Comparison of ENCODE assay signal across 13 mouse cellular contexts in genomic region chr1:150878421-150878820, GRCm38 (mm10).
A peak's percentile ranks its signal among the peaks of the same experiment; 100 is the strongest.
DNase-seq lines count a peak whose midpoint lies in the region; ATAC-seq lines count a peak whose summit lies in the region.
"Had no signal": no experiment of that assay in that cellular context is flagged by ENCODE, and none has a peak within 500 bp of the region (broad histone marks: within the 10 kb centered on the region; RNA-seq: fewer than 3 reads in every experiment).

No protein-coding gene starts in this region.

- no peak overlapping the region for H3K4me2 ChIP-seq in heart, embryonic 11.5 days
- H3K4me2 ChIP-seq in embryonic facial prominence, embryonic 11.5 days (ENCODE audit: low read depth, low read length): no peak overlapping the region
- H3K4me2 ChIP-seq in heart, embryonic 13.5 days: no peak overlapping the region; the same call in 1 of the 2 replicates
- H3K4me2 ChIP-seq: liver, embryonic 11.5 days; neural tube, embryonic 15.5 days had no signal

- H3K9me3 ChIP-seq in heart, embryonic 10.5 days: no peaks in the 10 kb centered on the region
- H3K9me3 ChIP-seq in heart, embryonic 11.5 days (replicated peaks; ENCODE audit: control insufficient read depth, low read length): no peaks in the 10 kb centered on the region
- no peaks in the 10 kb centered on the region for H3K9me3 ChIP-seq in embryonic facial prominence, embryonic 11.5 days (replicated peaks; ENCODE audit: control insufficient read depth, low read length)
- H3K9me3 ChIP-seq in heart, embryonic 13.5 days: peaks cover 6% of the 10 kb centered on the region
- H3K9me3 ChIP-seq: neural tube, embryonic 15.5 days had no signal

- DNase-seq in heart, embryonic 10.5 days (ENCODE audit: low spot score): no peak
- DNase-seq in embryonic facial prominence, embryonic 11.5 days (ENCODE audit: low spot score): peak; percentile 35
- peak; percentile 48 for DNase-seq in lung, postnatal 14 days
- no peak for DNase-seq in cerebellum, adult 11-12 months
- DNase-seq in right cerebral cortex, postnatal 4 days: no peak
- DNase-seq: gastrocnemius, postnatal 36 days; right cerebral cortex, adult 18-20 months; thymus, postnatal 36 days had no signal

- H3K4me3 ChIP-seq in heart, embryonic 10.5 days: no peak overlapping the region
- no peak overlapping the region for H3K4me3 ChIP-seq in heart, embryonic 11.5 days (ENCODE audit: low read depth, low read length)
- no peak overlapping the region for H3K4me3 ChIP-seq in embryonic facial prominence, embryonic 11.5 days (ENCODE audit: low read depth, low read length)
- H3K4me3 ChIP-seq in heart, embryonic 13.5 days: no peak overlapping the region
- H3K4me3 ChIP-seq: neural tube, embryonic 15.5 days had no signal

- H3K36me3 ChIP-seq in heart, embryonic 10.5 days: no peaks in the 10 kb centered on the region
- H3K36me3 ChIP-seq in heart, embryonic 11.5 days (ENCODE audit: control insufficient read depth, insufficient read depth, low read length): no peaks in the 10 kb centered on the region
- H3K36me3 ChIP-seq in embryonic facial prominence, embryonic 11.5 days (replicated peaks; ENCODE audit: control insufficient read depth, insufficient read depth, low read depth, low read length): no peaks in the 10 kb centered on the region
- H3K36me3 ChIP-seq in heart, embryonic 13.5 days: 0 out of 2 replicates have a peak, but pooled peaks cover 3% of the 10 kb centered on the region
- H3K36me3 ChIP-seq: neural tube, embryonic 15.5 days had no signal

- H3K27me3 ChIP-seq in heart, embryonic 10.5 days (ENCODE audit: insufficient read depth, poor library complexity, severe bottlenecking): no peaks in the 10 kb centered on the region
- H3K27me3 ChIP-seq in heart, embryonic 11.5 days (ENCODE audit: control insufficient read depth, insufficient read depth, low read length): no peaks in the 10 kb centered on the region
- H3K27me3 ChIP-seq in embryonic facial prominence, embryonic 11.5 days (ENCODE audit: control insufficient read depth, insufficient read depth, low read length): no peaks in the 10 kb centered on the region
- H3K27me3 ChIP-seq in heart, embryonic 13.5 days (replicated peaks): no peaks in the 10 kb centered on the region
- H3K27me3 ChIP-seq: neural tube, embryonic 15.5 days had no signal

- peaks cover 10% of the 10 kb centered on the region for H3K4me1 ChIP-seq in heart, embryonic 10.5 days
- H3K4me1 ChIP-seq in heart, embryonic 11.5 days (ENCODE audit: control insufficient read depth, insufficient read depth, low read length): no peaks in the 10 kb centered on the region
- no peaks in the 10 kb centered on the region for H3K4me1 ChIP-seq in embryonic facial prominence, embryonic 11.5 days (ENCODE audit: control insufficient read depth, insufficient read depth, low read length)
- peaks cover 30% of the 10 kb centered on the region for H3K4me1 ChIP-seq in heart, embryonic 13.5 days
- H3K4me1 ChIP-seq: neural tube, embryonic 15.5 days had no signal

- no peak overlapping the region for H3K9ac ChIP-seq in heart, embryonic 11.5 days (ENCODE audit: low read depth, low read length)
- H3K9ac ChIP-seq in embryonic facial prominence, embryonic 11.5 days (replicated peaks; ENCODE audit: low read length): no peak overlapping the region
- no peak overlapping the region for H3K9ac ChIP-seq in heart, embryonic 13.5 days
- H3K9ac ChIP-seq: neural tube, embryonic 15.5 days had no signal

- no peak for ATAC-seq in heart, embryonic 11.5 days (replicated peaks; ENCODE audit: insufficient number of reproducible peaks, low FRiP score, low TSS enrichment)
- ATAC-seq in embryonic facial prominence, embryonic 11.5 days (replicated peaks; ENCODE audit: insufficient number of reproducible peaks, low FRiP score, low TSS enrichment, low read depth): no peak
- no peak for ATAC-seq in heart, embryonic 13.5 days (ENCODE audit: extremely low read depth, insufficient number of reproducible peaks, low FRiP score, low TSS enrichment)
- ATAC-seq in monocyte, adult 5-6 weeks (replicated peaks; ENCODE audit: insufficient number of reproducible peaks, low FRiP score, low TSS enrichment, poor library complexity, severe bottlenecking): no peak

- peak overlapping the region; percentile 47; the same call in 1 of the 2 replicates for H3K27ac ChIP-seq in heart, embryonic 10.5 days
- H3K27ac ChIP-seq in heart, embryonic 11.5 days (ENCODE audit: low read depth, low read length): no peak overlapping the region
- no peak overlapping the region for H3K27ac ChIP-seq in embryonic facial prominence, embryonic 11.5 days (replicated peaks; ENCODE audit: low read depth, low read length)
- H3K27ac ChIP-seq in heart, embryonic 13.5 days (replicated peaks): peak overlapping the region; percentile 75
- H3K27ac ChIP-seq: neural tube, embryonic 15.5 days had no signal

- WGBS in heart, embryonic 10.5 days: 66% methylated on average over 7 of the region's 7 CpGs
- 55% methylated on average over 7 of the region's 7 CpGs for WGBS in heart, embryonic 11.5 days (ENCODE audit: insufficient replicate concordance)
- WGBS in embryonic facial prominence, embryonic 11.5 days: 49% methylated on average over 7 of the region's 7 CpGs
- 51% methylated on average over 7 of the region's 7 CpGs for WGBS in heart, embryonic 13.5 days

Comparison
In these comparisons a context has a peak if more than half of its experiments do, and no peak if none do; other contexts are left out.
1. H3K27ac ChIP-seq: peak in heart, embryonic 10.5 days (single experiment) and heart, embryonic 13.5 days (single experiment); none in heart, embryonic 11.5 days (single experiment) and embryonic facial prominence, embryonic 11.5 days (single experiment).
2. DNase-seq: peak in embryonic facial prominence, embryonic 11.5 days (single experiment) and lung, postnatal 14 days (single experiment); none in heart, embryonic 10.5 days (single experiment), cerebellum, adult 11-12 months (single experiment) and right cerebral cortex, postnatal 4 days (single experiment).